Mouse (Mus musculus): Measurements from ENCODE around the gene Sesn2. TPM values are rescaled to one million over a fixed set of nuclear protein-coding genes. Genes with fewer than 3 reads are reported as not detected.
"Not testable (repeated sequence)": the region's sequence is repeated elsewhere in the genome, so short reads cannot be mapped to it uniquely, and the experiment has no call there.

Gene Sesn2
- total RNA-seq, 2 experiments from 2014 or later = 13.1 to 13.3 TPM

- TF ChIP-seq CTCF (conservative IDR thresholded peaks at IDR 0.05) = no peak
- DNase-seq (ENCODE audit: low spot score in 2 of 2) = no peak
- Histone ChIP-seq H3K4me3 (no peak overlapping the region), H3K27ac (no peak overlapping the region)
Observed at GRCm38 (mm10) chr4:132484820-132485219, 25.5 kb downstream of the Sesn2 start.

GRCm38 (mm10) chr4:132484231-132484630 is 26.1 kb downstream of the Sesn2 start:
- DNase-seq (ENCODE audit: low spot score in 2 of 2) = no peak
- TF ChIP-seq CTCF (conservative IDR thresholded peaks at IDR 0.05) = no peak
- Histone ChIP-seq H3K4me3 (no peak overlapping the region), H3K27ac (no peak overlapping the region)

- Histone ChIP-seq H3K27ac (no peak overlapping the region), H3K4me3 (no peak overlapping the region)
- TF ChIP-seq CTCF (conservative IDR thresholded peaks at IDR 0.05) = no peak
- no peak for DNase-seq (ENCODE audit: low spot score in 2 of 2)
Observed at GRCm38 (mm10) chr4:132482956-132483608, 27.2 kb downstream of the Sesn2 start.

DNA sequence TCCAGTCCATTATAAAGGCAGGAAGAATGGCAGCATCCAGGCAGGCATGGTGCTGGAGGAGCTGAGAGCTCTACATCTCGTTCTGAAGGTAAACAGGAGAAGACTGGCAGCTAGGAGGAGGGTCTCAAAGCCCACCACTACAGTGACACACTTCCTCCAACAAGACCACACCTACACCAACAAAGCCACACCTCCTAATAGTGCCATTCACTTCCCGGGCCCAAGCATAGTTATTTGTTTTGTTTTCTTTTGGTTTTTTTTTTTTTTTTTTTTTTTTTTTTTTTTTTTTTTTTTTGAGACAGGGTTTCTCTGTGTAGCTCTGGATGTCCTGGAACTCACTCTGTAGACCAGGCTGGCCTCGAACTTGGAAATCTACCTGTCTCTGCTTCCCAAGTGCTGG is 28.2 kb downstream of the Sesn2 start:
- H3K4me3 ChIP-seq; H3K27ac ChIP-seq; DNase-seq (ENCODE audit: low spot score in 2 of 2): not testable (repeated sequence)

GRCm38 (mm10) chr4:132477833-132478232 is 32.5 kb downstream of the Sesn2 start:
- TF ChIP-seq CTCF (conservative IDR thresholded peaks at IDR 0.05) = no peak
- DNase-seq (ENCODE audit: low spot score in 2 of 2) = no peak
- Histone ChIP-seq H3K27ac (no peak overlapping the region), H3K4me3 (no peak overlapping the region)

- no peak overlapping the region for H3K4me3 ChIP-seq
- no peak overlapping the region for H3K27ac ChIP-seq
- TF ChIP-seq CTCF (conservative IDR thresholded peaks at IDR 0.05) = no peak
- no peak for DNase-seq (ENCODE audit: low spot score in 2 of 2)
Observed at GRCm38 (mm10) chr4:132475895-132476878, 34.1 kb downstream of the Sesn2 start.

- Histone ChIP-seq H3K4me3 (no peak overlapping the region), H3K27ac (no peak overlapping the region)
- DNase-seq (ENCODE audit: low spot score in 2 of 2) = no peak
- TF ChIP-seq CTCF (conservative IDR thresholded peaks at IDR 0.05) = no peak
Observed at GRCm38 (mm10) chr4:132474631-132475030, 35.7 kb downstream of the Sesn2 start.

GRCm38 (mm10) chr4:132473411-132473810 is 36.9 kb downstream of the Sesn2 start:
- Histone ChIP-seq H3K27ac (no peak overlapping the region), H3K4me3 (no peak overlapping the region)
- no peak for TF ChIP-seq CTCF (conservative IDR thresholded peaks at IDR 0.05)
- DNase-seq (ENCODE audit: low spot score in 2 of 2) = no peak

DNA sequence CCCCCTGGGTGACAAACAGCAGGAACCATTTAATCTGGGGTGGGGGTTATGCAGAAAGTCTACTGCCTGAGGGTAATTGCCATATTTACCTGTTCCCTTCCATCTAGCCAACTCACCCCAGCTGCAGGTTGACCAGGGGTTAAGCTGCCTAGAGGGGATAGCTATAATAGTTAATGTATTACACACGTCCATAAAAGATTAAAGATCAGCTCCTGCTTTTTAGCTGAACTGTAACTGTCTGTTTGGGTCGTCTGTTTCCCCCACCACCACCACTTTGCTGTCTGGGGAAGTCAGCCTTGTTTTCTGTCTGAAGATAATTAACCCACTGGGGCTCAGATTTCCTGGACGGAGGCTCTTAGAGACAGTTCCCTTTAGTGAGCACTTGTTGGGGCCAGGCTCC is 40.4 kb downstream of the Sesn2 start:
- no peak for TF ChIP-seq CTCF (conservative IDR thresholded peaks at IDR 0.05)
- Histone ChIP-seq H3K4me3 (no peak overlapping the region), H3K27ac (no peak overlapping the region)
- DNase-seq (ENCODE audit: low spot score in 2 of 2) = no peak

- TF ChIP-seq CTCF (conservative IDR thresholded peaks at IDR 0.05) = no peak
- H3K4me3 ChIP-seq = peak overlapping the region; percentile 81
- DNase-seq (ENCODE audit: low spot score in 2 of 2) = no peak
- peak overlapping the region; percentile 87 for H3K27ac ChIP-seq
Observed at GRCm38 (mm10) chr4:132464255-132464613, 46.1 kb downstream of the Sesn2 start.

GRCm38 (mm10) chr4:132463430-132464254 is 46.7 kb downstream of the Sesn2 start, which contains the start of gene Med18:
Gene Med18 (minus strand): TSS chr4:132463921.
- H3K27ac ChIP-seq = peak within 1 kb of the TSS; percentile 87
- peak within 1 kb of the TSS; percentile 81 for H3K4me3 ChIP-seq
- peak; percentile 79 for TF ChIP-seq CTCF (conservative IDR thresholded peaks at IDR 0.05)
- peak; percentile 94 to 95 for DNase-seq (ENCODE audit: low spot score in 2 of 2)

DNA sequence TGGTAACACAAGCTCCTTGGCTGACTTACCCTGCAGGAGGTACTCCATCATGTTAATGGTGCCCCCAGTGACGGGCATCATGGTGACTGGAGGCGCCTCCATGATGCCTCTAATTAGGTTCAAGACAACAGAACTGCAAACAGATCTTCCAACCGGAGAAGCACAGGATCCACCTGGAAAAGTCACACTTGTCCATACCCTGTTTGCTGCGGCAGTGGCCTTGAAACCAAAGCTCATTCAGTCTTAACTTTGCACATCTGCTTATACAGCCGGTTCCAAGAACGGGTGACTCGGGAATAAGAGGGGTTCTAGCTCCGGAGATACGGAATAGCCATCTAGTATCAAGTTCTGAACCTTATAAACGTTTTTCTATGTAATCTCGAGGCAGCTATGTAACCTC is 47.5 kb downstream of the Sesn2 start:
- Histone ChIP-seq H3K27ac (0 out of 2 replicates have a peak overlapping the region, but pooled peaks have one; percentile 87), H3K4me3 (peak overlapping the region; percentile 81)
- DNase-seq (ENCODE audit: low spot score in 2 of 2) = no peak
- no peak for TF ChIP-seq CTCF (conservative IDR thresholded peaks at IDR 0.05)

- H3K27ac ChIP-seq = no peak overlapping the region
- TF ChIP-seq CTCF (conservative IDR thresholded peaks at IDR 0.05) = no peak
- DNase-seq (ENCODE audit: low spot score in 2 of 2) = no peak
- H3K4me3 ChIP-seq = no peak overlapping the region
Observed at GRCm38 (mm10) chr4:132460225-132460624, 50.1 kb downstream of the Sesn2 start.
